Mouse (Mus musculus) common myeloid progenitor, adult 5-6 weeks (primary cell): ENCODE data around the gene Gm8439. TPM values are rescaled to one million over a fixed set of nuclear protein-coding genes. Genes with fewer than 3 reads are reported as not detected.

Experiments
- total RNA-seq: library from RNA; stranded (forward); fragments of 200-1000, 187-1606 nt; gene quantifications from 2 replicates; pipeline ENCODE4 v1.2.3, GENCODE M21; 2017

Gm8439 gene
- total RNA-seq, 1 experiment from 2014 or later: not detected

Other genes with a start within 250 kb of the Gm8439 start
- 19.1 and 31.0 TPM in 2 replicates for gene Scmh1, start 183.5 kb upstream of the Gm8439 start, total RNA-seq
- 0.18 TPM in 1 of 2 replicates, not detected in the other for gene Slfnl1, start 56.5 kb upstream of the Gm8439 start, total RNA-seq
- 62.3 and 62.4 TPM in 2 replicates for gene Ctps, start 18.5 kb upstream of the Gm8439 start, total RNA-seq
- gene Cited4, start 77.8 kb downstream of the Gm8439 start, total RNA-seq: 3.4 and 5.3 TPM in 2 replicates
- gene Kcnq4, start 159.9 kb downstream of the Gm8439 start, total RNA-seq: not detected in 2 replicates
- 51.2 and 73.2 TPM in 2 replicates for gene Nfyc, start 242.8 kb downstream of the Gm8439 start, total RNA-seq